Mouse (Mus musculus) thymus, postnatal 0 days (tissue): ENCODE data around the gene Npr2. TPM values are rescaled to one million over a fixed set of nuclear protein-coding genes. Genes with fewer than 3 reads are reported as not detected.

Source experiments
- DNase-seq: peaks from one replicate; pipeline ENCODE4 v3.0.0-alpha.2; 2015; ENCODE audit warnings: low spot score
- microRNA-seq: library from miRNA; unstranded; fragments of <30 nt; microRNA quantifications from one replicate; pipeline ENCODE4, GENCODE M21; 2016; ENCODE audit warnings: borderline number of aligned reads
- polyA plus RNA-seq: library from polyadenylated mRNA; unstranded; fragments of >200 nt; fragmentation: Nextera tagmentation; extraction: Ambion mirVana; gene quantifications from 2 replicates; pipeline ENCODE4 v1.2.1, GENCODE M21; 2015

Gene Npr2
- polyA plus RNA-seq, 1 experiment from 2014 or later, result 0.75 TPM

GRCm38 (mm10) chr4:43668782-43669427 is 37.2 kb downstream of the Npr2 start, which contains the start of the genes Tmem8b and Fam221b:
TSS of gene Tmem8b (plus strand) at chr4:43668971.
TSS of gene Fam221b (minus strand) at chr4:43669145.
- DNase-seq, result peak; percentile 83

GRCm38 (mm10) chr4:43669428-43669794 is 37.7 kb downstream of the Npr2 start:
- no peak for DNase-seq

GRCm38 (mm10) chr4:43672070-43672469 is 40.3 kb downstream of the Npr2 start:
- DNase-seq, result peak; percentile 80

GRCm38 (mm10) chr4:43673703-43674102 is 42.0 kb downstream of the Npr2 start:
- DNase-seq, result no peak

- DNase-seq, result no peak
These were observed 43.2 kb downstream of the Npr2 start for GRCm38 (mm10) chr4:43674974-43675373.

- no peak for DNase-seq
These were observed 43.9 kb downstream of the Npr2 start for GRCm38 (mm10) chr4:43675608-43676007.

GRCm38 (mm10) chr4:43678541-43678940 is 46.8 kb downstream of the Npr2 start:
- no peak for DNase-seq

- DNase-seq, result no peak
These were observed 47.8 kb downstream of the Npr2 start for GRCm38 (mm10) chr4:43679416-43680043.

GRCm38 (mm10) chr4:43690021-43690420 is 58.3 kb downstream of the Npr2 start:
- DNase-seq, result no peak

GRCm38 (mm10) chr4:43691026-43691425 is 59.3 kb downstream of the Npr2 start:
- DNase-seq, result no peak

GRCm38 (mm10) chr4:43693806-43694241 is 62.1 kb downstream of the Npr2 start:
- no peak for DNase-seq

GRCm38 (mm10) chr4:43694439-43695248 is 62.9 kb downstream of the Npr2 start:
- no peak for DNase-seq

GRCm38 (mm10) chr4:43695249-43695671 is 63.5 kb downstream of the Npr2 start:
- DNase-seq, result no peak

GRCm38 (mm10) chr4:43696561-43696960 is 64.8 kb downstream of the Npr2 start:
- no peak for DNase-seq

- DNase-seq, result no peak
These were observed 69.0 kb downstream of the Npr2 start, which contains the start of gene Olfr70 for GRCm38 (mm10) chr4:43700707-43701106. TSS of gene Olfr70 (minus strand) at chr4:43700807.

Small RNA genes within 50 kb of the gene (microRNA-seq; reads per million reads assigned to microRNA genes)
- gene Gm25262, result not detected

Other genes with a start within 250 kb of the Npr2 start
- gene Rusc2, start 250.0 kb upstream of the Npr2 start, polyA plus RNA-seq, result 0.48 and 0.69 TPM in 2 replicates
- 0.14 and 0.19 TPM in 2 replicates for gene Fam166b, start 202.8 kb upstream of the Npr2 start, polyA plus RNA-seq
- gene Tesk1, start 190.0 kb upstream of the Npr2 start, polyA plus RNA-seq, result 2.1 and 2.8 TPM in 2 replicates
- gene Cd72, start 177.3 kb upstream of the Npr2 start, polyA plus RNA-seq, result 6.4 and 6.6 TPM in 2 replicates
- 138 and 168 TPM in 2 replicates for gene Sit1, start 148.2 kb upstream of the Npr2 start, polyA plus RNA-seq
- gene Ccdc107, start 139.0 kb upstream of the Npr2 start, polyA plus RNA-seq, result 85.1 and 92.8 TPM in 2 replicates
- 35.5 and 37.1 TPM in 2 replicates for gene Arhgef39, start 132.2 kb upstream of the Npr2 start, polyA plus RNA-seq
- 1.6 TPM in 2 replicates for gene Car9, start 125.0 kb upstream of the Npr2 start, polyA plus RNA-seq
- gene Tpm2, start 108.2 kb upstream of the Npr2 start, polyA plus RNA-seq, result 28.1 and 34.2 TPM in 2 replicates
- gene Creb3, start 69.6 kb upstream of the Npr2 start, polyA plus RNA-seq, result 51.7 and 61.2 TPM in 2 replicates
- 80.7 and 87.0 TPM in 2 replicates for gene Tln1, start 69.2 kb upstream of the Npr2 start, polyA plus RNA-seq
- gene Rgp1, start 53.2 kb upstream of the Npr2 start, polyA plus RNA-seq, result 18.9 and 21.1 TPM in 2 replicates
- 26.9 and 29.3 TPM in 2 replicates for gene Gba2, start 53.1 kb upstream of the Npr2 start, polyA plus RNA-seq
- 0.23 TPM in 1 of 2 replicates, not detected in the other for gene Msmp, start 47.4 kb upstream of the Npr2 start, polyA plus RNA-seq
- 0.14 and 0.66 TPM in 2 replicates for gene Spag8, start 21.7 kb downstream of the Npr2 start, polyA plus RNA-seq
- gene Hint2, start 24.5 kb downstream of the Npr2 start, polyA plus RNA-seq, result 74.1 and 74.7 TPM in 2 replicates
- gene Tmem8b, start 37.0 kb downstream of the Npr2 start, polyA plus RNA-seq, result 0.76 and 1.1 TPM in 2 replicates
- 3.2 and 3.3 TPM in 2 replicates for gene Fam221b, start 37.2 kb downstream of the Npr2 start, polyA plus RNA-seq
- gene Olfr70, start 68.9 kb downstream of the Npr2 start, polyA plus RNA-seq, result not detected in 2 replicates
- not detected in 2 replicates for gene Olfr71, start 78.3 kb downstream of the Npr2 start, polyA plus RNA-seq
- gene Hrct1, start 95.3 kb downstream of the Npr2 start, polyA plus RNA-seq, result 1.1 and 1.5 TPM in 2 replicates
- gene Spaar, start 98.1 kb downstream of the Npr2 start, polyA plus RNA-seq, result 0.28 and 0.43 TPM in 2 replicates
- not detected in 2 replicates for gene Olfr159, start 139.1 kb downstream of the Npr2 start, polyA plus RNA-seq
- gene Olfr156, start 192.0 kb downstream of the Npr2 start, polyA plus RNA-seq, result not detected in 2 replicates
- gene Olfr157, start 208.3 kb downstream of the Npr2 start, polyA plus RNA-seq, result 0.03 TPM in 1 of 2 replicates, not detected in the other
- gene Olfr155, start 219.6 kb downstream of the Npr2 start, polyA plus RNA-seq, result not detected in 2 replicates
- gene Reck, start 243.6 kb downstream of the Npr2 start, polyA plus RNA-seq, result 2.1 and 2.2 TPM in 2 replicates